Mouse (Mus musculus): ENCODE measurements at regions not wholly inside any gene's neighbourhood (a gene's known extent, or its start where the extent isn't known, plus 50 kb on each side); places are given as distances from the start of the nearest gene placed in this dataset.

- DNase-seq (ENCODE audit: low read depth in 1 of 2, low spot score in 2 of 2) = no peak
Observed at GRCm38 (mm10) chr19:54212169-54212568, 168.2 kb downstream of the Adra2a start.

GRCm38 (mm10) chr19:54244176-54244575 lies 200.2 kb downstream of the Adra2a start:
- DNase-seq (ENCODE audit: low read depth in 1 of 2, low spot score in 2 of 2) = no peak

GRCm38 (mm10) chr19:54248256-54248936 lies 204.4 kb downstream of the Adra2a start:
- DNase-seq (ENCODE audit: low read depth in 1 of 2, low spot score in 2 of 2) = no peak

GRCm38 (mm10) chr19:54252145-54252664 lies 208.3 kb downstream of the Adra2a start:
- no peak for DNase-seq (ENCODE audit: low read depth in 1 of 2, low spot score in 2 of 2)

GRCm38 (mm10) chr19:54257889-54258288 lies 213.9 kb downstream of the Adra2a start:
- no peak for DNase-seq (ENCODE audit: low read depth in 1 of 2, low spot score in 2 of 2)

GRCm38 (mm10) chr19:54259175-54259574 lies 215.2 kb downstream of the Adra2a start:
- no peak for DNase-seq (ENCODE audit: low read depth in 1 of 2, low spot score in 2 of 2)

GRCm38 (mm10) chr19:54277368-54277767 lies 233.4 kb downstream of the Adra2a start:
- no peak for DNase-seq (ENCODE audit: low read depth in 1 of 2, low spot score in 2 of 2)

GRCm38 (mm10) chr19:54285481-54285880 lies 241.5 kb downstream of the Adra2a start:
- DNase-seq (ENCODE audit: low read depth in 1 of 2, low spot score in 2 of 2) = no peak

- no peak for DNase-seq (ENCODE audit: low read depth in 1 of 2, low spot score in 2 of 2)
Observed at GRCm38 (mm10) chr19:54297663-54298388, 253.9 kb downstream of the Adra2a start.

- no peak for DNase-seq (ENCODE audit: low read depth in 1 of 2, low spot score in 2 of 2)
Observed at GRCm38 (mm10) chr19:54311289-54311688, 267.3 kb downstream of the Adra2a start.

GRCm38 (mm10) chr19:54311723-54312122 lies 267.8 kb downstream of the Adra2a start:
- DNase-seq (ENCODE audit: low read depth in 1 of 2, low spot score in 2 of 2) = no peak

- no peak for DNase-seq (ENCODE audit: low read depth in 1 of 2, low spot score in 2 of 2)
Observed at GRCm38 (mm10) chr19:54323276-54323675, 279.3 kb downstream of the Adra2a start.

- DNase-seq (ENCODE audit: low read depth in 1 of 2, low spot score in 2 of 2) = no peak
Observed at GRCm38 (mm10) chr19:54324991-54325390, 281.0 kb downstream of the Adra2a start.

GRCm38 (mm10) chr19:54332140-54332539 lies 288.2 kb downstream of the Adra2a start:
- DNase-seq (ENCODE audit: low read depth in 1 of 2, low spot score in 2 of 2) = no peak

- DNase-seq (ENCODE audit: low read depth in 1 of 2, low spot score in 2 of 2) = no peak
Observed at GRCm38 (mm10) chr19:54340778-54341291, 296.9 kb downstream of the Adra2a start.

- DNase-seq (ENCODE audit: low read depth in 1 of 2, low spot score in 2 of 2) = no peak
Observed at GRCm38 (mm10) chr19:54359731-54360130, 315.8 kb downstream of the Adra2a start.

- DNase-seq (ENCODE audit: low read depth in 1 of 2, low spot score in 2 of 2) = no peak
Observed at GRCm38 (mm10) chr19:54360660-54361059, 316.7 kb downstream of the Adra2a start.

- DNase-seq (ENCODE audit: low read depth in 1 of 2, low spot score in 2 of 2) = no peak
Observed at GRCm38 (mm10) chr19:54385101-54385500, 341.1 kb downstream of the Adra2a start.

- no peak for DNase-seq (ENCODE audit: low read depth in 1 of 2, low spot score in 2 of 2)
Observed at GRCm38 (mm10) chr19:54391406-54391805, 347.5 kb downstream of the Adra2a start.

- DNase-seq (ENCODE audit: low read depth in 1 of 2, low spot score in 2 of 2) = no peak
Observed at GRCm38 (mm10) chr19:54399651-54400050, 355.7 kb downstream of the Adra2a start.

- DNase-seq (ENCODE audit: low read depth in 1 of 2, low spot score in 2 of 2) = no peak
Observed at GRCm38 (mm10) chr19:54407904-54408303, 364.0 kb downstream of the Adra2a start.

GRCm38 (mm10) chr19:54429062-54429461 lies 385.1 kb downstream of the Adra2a start:
- DNase-seq (ENCODE audit: low read depth in 1 of 2, low spot score in 2 of 2) = no peak

Measured in monocyte, adult 2 months (primary cell).